Comparison of ENCODE assay signal across 7 mouse cellular contexts in genomic region chr2:170152856-170153255, GRCm38 (mm10). TPM values are rescaled to one million over a fixed set of nuclear protein-coding genes. Genes with fewer than 3 reads are reported as not detected.
DNase-seq lines count a peak whose midpoint lies in the region; ATAC-seq lines count a peak whose summit lies in the region.

No protein-coding gene starts in this region.

- peak overlapping the region; percentile 54; the same call in 1 of the 2 replicates for H3K4me2 ChIP-seq in midbrain, embryonic 11.5 days
- H3K4me2 ChIP-seq in embryonic facial prominence, embryonic 13.5 days: peak overlapping the region; percentile 67
- H3K4me2 ChIP-seq in hindbrain, embryonic 15.5 days: peak overlapping the region; percentile 58; the same call in 1 of the 2 replicates

- H3K4me1 ChIP-seq in midbrain, embryonic 11.5 days (ENCODE audit: control insufficient read depth, insufficient read depth, low read length): peaks cover 10% of the 10 kb centered on the region
- H3K4me1 ChIP-seq in midbrain, embryonic 10.5 days: peaks cover 36% of the 10 kb centered on the region
- H3K4me1 ChIP-seq in embryonic facial prominence, embryonic 13.5 days: peaks cover 33% of the 10 kb centered on the region
- H3K4me1 ChIP-seq in hindbrain, embryonic 15.5 days (replicated peaks): peaks cover 18% of the 10 kb centered on the region

- H3K27me3 ChIP-seq in midbrain, embryonic 11.5 days (ENCODE audit: control insufficient read depth, insufficient read depth, low read length): no peaks in the 10 kb centered on the region
- H3K27me3 ChIP-seq in midbrain, embryonic 10.5 days (ENCODE audit: low read depth, poor library complexity, severe bottlenecking): peaks cover 27% of the 10 kb centered on the region
- H3K27me3 ChIP-seq in embryonic facial prominence, embryonic 13.5 days: no peaks in the 10 kb centered on the region
- no peaks in the 10 kb centered on the region for H3K27me3 ChIP-seq in hindbrain, embryonic 15.5 days

- no peaks in the 10 kb centered on the region for H3K9me3 ChIP-seq in midbrain, embryonic 11.5 days (ENCODE audit: control insufficient read depth, low read length)
- no peaks in the 10 kb centered on the region for H3K9me3 ChIP-seq in midbrain, embryonic 10.5 days (replicated peaks)
- H3K9me3 ChIP-seq in embryonic facial prominence, embryonic 13.5 days: no peaks in the 10 kb centered on the region
- H3K9me3 ChIP-seq in hindbrain, embryonic 15.5 days: no peaks in the 10 kb centered on the region

- no peak for ATAC-seq in midbrain, embryonic 11.5 days (ENCODE audit: low FRiP score)
- no peak for ATAC-seq in embryonic facial prominence, embryonic 13.5 days (ENCODE audit: insufficient number of reproducible peaks, insufficient read depth, low FRiP score, low TSS enrichment, low read depth)
- ATAC-seq in hindbrain, embryonic 15.5 days (ENCODE audit: low FRiP score, low read depth): no peak

- no peaks in the 10 kb centered on the region for H3K36me3 ChIP-seq in midbrain, embryonic 11.5 days (ENCODE audit: control insufficient read depth, insufficient read depth, low read length)
- no peaks in the 10 kb centered on the region for H3K36me3 ChIP-seq in midbrain, embryonic 10.5 days
- H3K36me3 ChIP-seq in embryonic facial prominence, embryonic 13.5 days: no peaks in the 10 kb centered on the region
- no peaks in the 10 kb centered on the region for H3K36me3 ChIP-seq in hindbrain, embryonic 15.5 days

- H3K27ac ChIP-seq in midbrain, embryonic 11.5 days (ENCODE audit: low read depth, low read length): no peak overlapping the region
- H3K27ac ChIP-seq in midbrain, embryonic 10.5 days (replicated peaks): no peak overlapping the region
- peak overlapping the region; percentile 16; the same call in 1 of the 2 replicates for H3K27ac ChIP-seq in embryonic facial prominence, embryonic 13.5 days
- no peak overlapping the region for H3K27ac ChIP-seq in hindbrain, embryonic 15.5 days (replicated peaks)

- peak; percentile 87 for DNase-seq in midbrain, embryonic 11.5 days (ENCODE audit: low spot score, missing footprints)
- DNase-seq in midbrain, embryonic 10.5 days (ENCODE audit: low spot score): no peak
- peak; percentile 57 for DNase-seq in naive thymus-derived CD4-positive, alpha-beta T cell, adult 2 months (ENCODE audit: low read depth)
- no peak for DNase-seq in adrenal gland, adult 18-20 months (ENCODE audit: low spot score in 2 of 2)
- DNase-seq in cerebellum, adult 9-10 months: no peak

- no peak overlapping the region for H3K4me3 ChIP-seq in midbrain, embryonic 11.5 days (ENCODE audit: low read depth, low read length)
- no peak overlapping the region; the same call in 1 of the 2 replicates for H3K4me3 ChIP-seq in midbrain, embryonic 10.5 days
- no peak overlapping the region for H3K4me3 ChIP-seq in embryonic facial prominence, embryonic 13.5 days
- H3K4me3 ChIP-seq in hindbrain, embryonic 15.5 days: no peak overlapping the region

- 27% methylated on average over 7 of the region's 7 CpGs for WGBS in midbrain, embryonic 11.5 days
- WGBS in midbrain, embryonic 10.5 days: 21% methylated on average over 7 of the region's 7 CpGs
- 22% methylated on average over 7 of the region's 7 CpGs for WGBS in embryonic facial prominence, embryonic 13.5 days
- 37% methylated on average over 7 of the region's 7 CpGs for WGBS in hindbrain, embryonic 15.5 days

- no peak overlapping the region for H3K9ac ChIP-seq in midbrain, embryonic 11.5 days (ENCODE audit: low read length)
- H3K9ac ChIP-seq in embryonic facial prominence, embryonic 13.5 days: 0 out of 2 replicates have a peak overlapping the region, but pooled peaks have one; percentile 36
- H3K9ac ChIP-seq in hindbrain, embryonic 15.5 days: no peak overlapping the region

RNA-seq across cellular contexts. Expression of gene Zfp217, which starts 5.0 kb away (rescaled TPM):
- 3.0 and 3.2 TPM in 2 replicates for polyA plus RNA-seq in midbrain, embryonic 11.5 days (2014; fragmentation: Nextera tagmentation; extraction: Ambion mirVana)
- polyA plus RNA-seq in midbrain, embryonic 10.5 days (2016; fragmentation: Nextera tagmentation; extraction: Ambion mirVana): 2.8 and 2.9 TPM in 2 replicates
- 4.7 and 5.2 TPM in 2 replicates for polyA plus RNA-seq in embryonic facial prominence, embryonic 13.5 days (2015; fragmentation: Nextera tagmentation; extraction: Ambion mirVana)
- 1.7 and 1.9 TPM in 2 replicates for polyA plus RNA-seq in hindbrain, embryonic 15.5 days (2015; fragmentation: Nextera tagmentation; extraction: Ambion mirVana)
- 10 to 100 TPM; 20.0 to 21.7 TPM for total RNA-seq in adrenal gland, adult 18-20 months (2021)

Comparison
In these comparisons a context has a peak if more than half of its experiments do, and no peak if none do; other contexts are left out.
1. DNase-seq: peak in midbrain, embryonic 11.5 days (single experiment) and naive thymus-derived CD4-positive, alpha-beta T cell, adult 2 months (single experiment); none in midbrain, embryonic 10.5 days (single experiment), adrenal gland, adult 18-20 months (0 of 2) and cerebellum, adult 9-10 months (single experiment).
2. Peak in every context shown above with its lines, with median percentiles within 50 percentile points of each other: H3K4me2 ChIP-seq.